Mouse (Mus musculus) fat pad, adult 2 months (tissue): ENCODE measurements at regions not wholly inside any gene's neighbourhood (a gene's known extent, or its start where the extent isn't known, plus 50 kb on each side); places are given as distances from the start of the nearest gene placed in this dataset.

Source experiments
- DNase-seq: peaks from one replicate; pipeline ENCODE4 v3.0.0-alpha.2; 2011; ENCODE audit warnings: low read depth, low spot score; ENCODE audit errors: extremely low read depth

DNA sequence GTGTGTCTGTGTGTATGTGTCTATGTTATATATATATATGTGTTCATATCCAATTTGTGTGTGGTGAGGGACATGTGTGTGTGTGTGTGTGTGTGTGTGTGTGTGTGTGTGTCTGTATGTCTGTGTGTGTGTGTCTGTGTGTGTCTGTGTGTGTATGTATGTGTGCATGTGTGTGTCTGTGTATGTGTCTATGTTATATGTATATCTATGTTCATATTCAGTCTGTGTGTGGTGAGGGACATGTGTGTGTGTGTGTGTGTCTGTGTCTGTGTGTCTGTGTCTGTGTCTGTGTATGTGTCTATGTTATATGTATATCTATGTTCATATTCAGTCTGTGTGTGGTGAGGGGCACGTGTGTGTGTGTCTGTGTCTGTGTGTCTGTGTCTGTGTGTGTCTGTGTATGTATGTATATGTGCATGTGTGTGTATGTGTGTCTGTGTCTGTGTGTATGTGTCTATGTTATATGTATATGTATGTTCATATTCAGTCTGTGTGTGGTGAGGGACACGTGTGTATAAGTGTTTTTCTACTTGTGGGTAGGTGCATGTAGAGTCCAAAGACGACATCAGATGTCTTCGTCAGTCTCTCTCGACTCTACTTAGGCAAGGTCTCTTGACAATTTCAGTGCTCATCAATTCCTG lies 370.5 kb upstream of the Slc7a11 start:
- no peak for DNase-seq

DNA sequence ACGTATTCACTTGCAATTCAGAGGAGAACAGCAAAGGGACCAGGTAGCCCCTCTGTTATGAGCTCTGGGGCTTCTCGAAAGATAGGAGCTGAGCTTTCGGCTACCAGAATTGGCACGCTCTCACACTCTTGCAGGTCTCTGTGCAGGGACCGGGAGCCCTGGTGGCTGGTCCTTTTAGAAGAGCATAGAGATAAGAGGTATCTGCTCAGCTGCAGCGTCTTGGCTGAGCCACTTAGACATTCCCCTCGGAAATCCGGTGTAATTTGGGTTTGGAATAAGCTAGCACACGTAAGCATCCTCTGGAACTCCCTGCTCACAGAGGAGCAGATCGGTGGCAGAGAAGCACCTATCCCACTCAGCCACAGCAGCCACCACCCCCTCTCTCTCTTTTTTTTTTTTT lies 372.3 kb upstream of the Slc7a11 start:
- no peak for DNase-seq

DNA sequence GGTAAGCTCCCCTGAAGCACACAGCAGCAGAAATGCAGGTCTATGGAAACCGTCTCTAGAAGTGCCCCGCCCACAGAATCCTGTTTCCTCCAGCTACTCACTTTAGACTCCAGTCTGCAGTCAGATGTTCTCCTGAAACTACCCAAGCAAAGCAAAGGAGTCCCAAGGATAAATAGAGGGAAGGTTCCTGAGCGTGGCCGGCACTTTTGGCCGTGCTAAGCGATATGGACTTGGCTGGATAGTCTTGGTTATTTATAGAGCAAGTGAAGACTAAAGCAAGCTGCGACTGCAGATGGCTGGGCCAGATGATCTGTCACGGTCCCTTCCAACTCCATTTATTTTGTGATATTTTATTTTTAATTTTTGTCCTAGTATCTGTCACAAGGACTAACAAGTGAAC lies 373.1 kb upstream of the Slc7a11 start:
- DNase-seq = no peak

DNA sequence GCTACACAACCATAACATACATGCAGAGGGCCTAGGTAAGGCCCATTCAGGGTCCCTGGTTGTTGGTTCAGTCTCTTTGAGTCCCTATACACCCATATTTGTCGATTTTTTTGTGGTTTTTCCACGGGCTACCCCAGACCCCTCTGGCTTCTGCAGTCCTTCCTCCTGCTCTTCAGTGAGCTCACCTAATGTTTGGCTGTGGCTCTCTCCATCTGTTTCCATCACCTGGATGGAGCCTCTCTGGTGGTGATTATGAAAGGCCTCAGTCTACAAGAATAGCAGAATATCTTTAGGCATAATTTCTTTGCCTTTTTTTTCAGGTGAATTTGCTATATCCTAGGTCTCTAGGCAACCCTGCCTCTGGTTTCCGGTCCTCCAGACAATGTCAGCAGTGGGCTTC lies 373.9 kb upstream of the Slc7a11 start:
- DNase-seq = no peak

DNA sequence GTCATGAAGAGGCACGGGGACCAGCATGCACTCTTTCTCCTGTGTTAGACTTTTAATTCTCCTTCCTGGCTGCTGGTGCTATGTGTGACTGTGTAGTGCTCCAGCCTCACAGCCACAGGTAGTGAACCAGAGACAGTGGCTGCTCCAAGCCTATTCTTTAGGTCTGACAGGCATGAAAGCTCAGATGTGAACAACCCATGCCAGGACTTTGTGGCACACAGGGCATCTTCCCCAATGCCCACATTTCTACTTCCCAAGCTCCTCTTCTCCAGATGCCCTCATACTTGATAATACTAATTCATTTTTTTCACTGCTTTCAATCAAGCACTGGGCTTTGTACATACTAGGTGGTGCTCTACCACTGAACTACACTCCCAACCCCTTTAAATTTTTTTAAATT lies 377.4 kb upstream of the Slc7a11 start:
- no peak for DNase-seq

DNA sequence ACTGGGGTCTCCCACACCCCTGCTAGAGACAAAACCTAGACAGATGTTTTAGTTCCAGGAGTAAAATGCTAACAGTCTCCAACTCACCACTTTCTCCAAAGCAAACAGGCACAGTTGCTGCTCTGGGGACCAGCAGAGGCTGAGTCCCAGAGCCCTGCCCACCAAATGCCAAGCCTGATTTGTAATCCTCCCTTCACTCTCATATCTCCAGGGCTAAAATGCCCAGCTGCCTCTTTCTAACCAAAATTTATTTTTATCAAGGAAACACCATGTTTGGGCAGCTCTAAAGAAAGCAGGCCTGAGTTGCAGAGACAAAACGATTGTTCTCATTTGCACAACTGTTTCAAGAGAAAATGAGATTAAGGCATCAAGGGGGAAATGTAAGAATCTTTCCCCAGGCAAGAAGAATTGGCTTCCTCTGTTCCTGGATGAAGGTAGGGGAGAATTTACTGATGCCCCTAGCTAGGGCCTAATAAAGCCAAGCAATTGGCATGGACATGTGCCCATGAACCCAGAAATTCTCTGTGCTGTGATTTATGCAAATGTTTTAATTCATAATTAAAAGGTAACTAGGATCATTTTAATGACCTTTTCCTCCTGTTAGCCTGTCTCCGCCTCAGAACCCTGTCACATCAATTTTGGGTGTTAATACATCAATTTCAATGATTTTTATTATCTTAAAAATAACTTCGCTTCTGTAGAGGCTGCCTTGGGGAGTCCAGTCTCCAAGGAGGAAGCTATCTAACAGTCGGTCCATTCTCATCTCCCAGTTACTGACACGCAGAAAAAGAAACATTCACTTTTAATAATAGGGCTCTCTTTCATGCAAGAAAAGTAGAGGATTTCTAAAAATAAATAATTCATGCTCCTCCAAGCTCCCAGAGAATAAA lies 382.4 kb upstream of the Slc7a11 start:
- DNase-seq = no peak

DNA sequence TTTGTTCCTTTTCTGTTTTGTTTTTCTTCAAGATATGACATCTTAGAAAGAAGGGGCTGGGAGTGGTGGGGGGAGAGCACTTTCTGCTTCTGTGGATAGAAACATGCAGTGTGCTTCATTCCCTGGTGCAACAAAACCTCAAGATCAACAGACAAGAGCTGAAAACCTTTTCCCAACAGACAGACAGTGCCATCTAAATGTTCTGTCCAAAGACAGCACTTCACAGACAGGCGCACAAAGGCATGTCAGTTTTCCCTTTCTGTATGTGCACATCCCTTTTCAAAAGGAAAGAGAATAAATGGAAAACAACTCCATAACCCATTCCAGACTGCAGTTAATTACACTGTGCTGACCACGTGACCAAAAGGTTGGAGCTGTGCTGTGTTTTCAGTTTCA lies 383.0 kb upstream of the Slc7a11 start:
- DNase-seq = no peak

DNA sequence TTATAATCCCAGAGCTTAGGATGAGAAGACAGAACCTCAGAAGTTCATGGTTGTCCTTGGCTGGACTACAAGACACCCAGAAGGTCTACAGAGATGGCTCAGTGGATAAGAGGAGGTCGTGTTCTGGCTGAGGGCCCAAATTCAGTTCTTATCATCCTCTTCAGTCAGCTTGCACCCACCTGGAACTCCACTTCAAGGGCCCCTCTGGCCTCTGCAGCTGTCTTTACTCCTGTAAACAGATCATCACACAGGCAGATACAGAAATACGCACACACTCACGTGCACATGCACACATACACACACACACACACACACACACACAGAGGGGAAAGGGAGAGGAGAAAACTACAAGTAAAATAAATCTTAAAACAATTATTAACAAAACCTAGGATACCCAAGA lies 385.8 kb upstream of the Slc7a11 start:
- DNase-seq = no peak

DNA sequence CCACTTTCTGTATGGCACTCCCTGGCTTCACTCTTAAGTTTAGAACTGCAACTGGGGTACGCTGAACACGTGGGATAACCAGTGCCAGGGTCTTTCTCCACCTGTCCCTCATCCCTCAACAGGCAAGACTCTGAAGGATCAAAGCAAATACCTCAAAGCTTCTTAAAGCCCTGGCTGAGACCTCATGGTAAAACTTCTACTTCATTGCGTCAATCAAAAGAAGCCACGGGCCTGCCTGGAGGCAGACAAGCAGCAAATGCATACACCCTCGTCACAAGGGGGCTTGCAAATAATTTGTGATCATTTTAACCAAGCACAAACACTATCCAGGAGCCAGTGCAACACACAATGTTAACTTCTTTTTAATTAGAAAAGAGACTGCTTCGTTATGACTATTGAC lies 387.0 kb upstream of the Slc7a11 start:
- no peak for DNase-seq

DNA sequence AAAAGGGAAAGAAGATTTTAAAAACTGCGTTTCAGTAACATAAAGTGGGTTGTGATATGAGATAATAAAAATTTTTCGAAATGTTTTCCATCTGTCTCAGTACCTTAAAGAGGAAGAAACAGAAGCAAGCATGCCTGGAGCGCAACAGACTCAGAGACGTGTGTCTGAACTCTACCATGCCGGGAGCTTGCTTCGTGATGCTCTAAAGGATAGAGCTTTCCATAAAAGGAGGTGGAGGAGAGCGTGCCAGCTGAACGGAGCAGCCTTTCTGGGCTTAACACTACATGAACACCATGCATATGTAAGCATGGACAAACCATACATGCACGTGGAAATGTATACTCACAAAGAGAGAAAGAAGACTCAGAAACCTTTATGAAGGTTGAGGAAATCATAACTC lies 387.5 kb upstream of the Slc7a11 start:
- DNase-seq = no peak

DNA sequence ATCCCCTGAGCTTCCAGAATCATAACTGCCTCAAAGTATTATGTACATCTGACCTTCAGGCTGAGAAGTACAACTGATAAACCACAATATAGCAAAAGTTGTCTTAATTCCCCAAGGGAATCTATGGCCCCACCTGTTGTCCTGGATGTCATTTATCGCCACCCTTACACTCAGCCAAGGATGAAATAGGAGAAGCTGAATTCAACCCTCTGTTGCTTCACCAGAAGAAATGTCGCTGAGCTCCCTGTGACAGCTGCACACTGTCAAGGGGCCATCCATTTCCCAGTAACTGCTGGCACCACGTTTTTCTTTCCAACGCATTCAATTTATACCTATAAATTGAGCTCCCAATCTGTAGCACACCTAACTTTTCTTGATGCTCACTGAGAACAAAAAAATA lies 382.0 kb upstream of the Noct start:
- no peak for DNase-seq

DNA sequence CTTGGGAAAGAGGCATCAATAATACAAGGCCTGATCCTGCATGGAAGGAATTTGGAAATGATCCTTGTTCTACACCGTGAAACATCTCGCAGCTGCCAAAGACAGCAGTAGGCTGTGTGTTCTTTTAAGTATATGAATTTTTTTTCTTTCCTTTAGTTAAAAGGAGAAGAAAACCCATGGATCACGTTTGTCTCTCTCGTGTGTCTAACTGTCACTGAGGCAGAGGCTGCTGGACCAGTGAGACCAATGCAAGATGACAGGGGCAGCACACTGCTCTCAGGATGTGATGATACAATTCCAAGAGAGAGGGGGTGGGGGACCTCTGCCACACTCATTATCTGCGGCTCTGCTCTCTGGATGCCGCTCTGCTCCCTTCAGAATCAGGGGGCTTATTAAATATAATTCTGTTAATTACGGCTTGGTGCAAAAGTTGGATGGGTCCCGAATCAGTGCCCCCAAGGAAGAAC lies 379.4 kb upstream of the Noct start:
- DNase-seq = no peak

DNA sequence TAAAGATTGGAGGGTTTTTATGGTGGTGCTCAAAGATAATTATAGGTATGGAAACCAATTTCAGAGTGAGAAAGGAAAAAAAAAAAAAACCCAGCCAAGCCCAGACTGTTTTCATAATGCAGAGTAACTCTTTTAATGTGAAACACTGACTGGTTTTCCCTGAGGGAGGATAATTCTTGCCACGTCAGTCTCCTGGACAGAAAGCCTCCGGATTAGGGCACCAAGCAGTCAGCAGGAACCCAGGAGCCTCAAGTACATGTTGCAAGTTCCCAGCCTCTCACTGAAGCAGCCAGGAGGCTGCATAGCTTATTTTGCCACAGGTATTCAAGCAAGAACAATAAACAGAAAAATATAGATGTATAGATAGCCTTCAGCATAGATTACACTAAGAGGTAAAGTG lies 378.9 kb upstream of the Noct start:
- no peak for DNase-seq

DNA sequence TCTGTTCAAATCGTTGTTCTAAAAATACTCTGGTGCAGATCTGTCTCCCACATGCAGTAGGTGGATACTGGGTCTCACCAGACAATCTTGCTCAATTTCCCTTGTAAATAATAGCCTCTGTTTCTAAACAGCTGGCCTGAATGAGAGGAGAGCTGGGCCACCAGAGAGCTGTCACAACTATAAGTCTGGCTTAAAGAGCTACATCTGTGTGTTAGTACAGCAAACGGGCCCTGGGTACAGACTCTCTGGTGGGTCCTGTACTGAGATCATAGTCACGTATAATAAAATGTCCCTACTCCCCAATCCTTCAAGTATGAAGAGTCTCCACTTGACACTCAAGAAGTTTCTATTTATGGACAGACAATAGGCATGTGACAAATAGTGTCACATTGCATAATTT lies 375.7 kb upstream of the Noct start:
- no peak for DNase-seq

DNA sequence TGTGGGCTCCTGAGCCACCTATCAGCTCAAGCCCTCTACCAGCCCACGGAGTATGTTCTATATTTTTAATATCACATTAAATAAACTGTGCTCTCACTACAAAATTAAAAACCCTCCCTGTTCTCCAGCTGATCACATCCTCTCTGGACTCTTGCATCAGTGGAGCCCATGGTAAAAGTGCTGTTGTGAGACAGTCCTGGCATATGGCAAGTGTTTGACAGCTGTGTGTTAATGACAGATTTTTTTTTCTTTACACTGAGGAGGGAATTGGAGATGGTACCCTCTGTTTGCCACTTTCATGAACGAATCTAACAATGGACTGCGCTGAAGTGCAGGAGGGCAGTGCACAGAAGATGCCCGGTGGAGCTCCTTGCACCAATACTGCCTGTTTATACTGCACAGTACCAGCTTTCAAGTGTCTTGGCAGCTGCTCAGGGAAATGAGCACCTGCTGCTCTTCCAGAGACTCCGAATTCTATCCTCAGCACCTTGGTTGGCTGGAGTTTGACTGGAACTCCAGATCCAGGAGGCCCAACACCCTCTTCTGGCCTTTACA lies 373.1 kb upstream of the Noct start:
- DNase-seq = no peak

DNA sequence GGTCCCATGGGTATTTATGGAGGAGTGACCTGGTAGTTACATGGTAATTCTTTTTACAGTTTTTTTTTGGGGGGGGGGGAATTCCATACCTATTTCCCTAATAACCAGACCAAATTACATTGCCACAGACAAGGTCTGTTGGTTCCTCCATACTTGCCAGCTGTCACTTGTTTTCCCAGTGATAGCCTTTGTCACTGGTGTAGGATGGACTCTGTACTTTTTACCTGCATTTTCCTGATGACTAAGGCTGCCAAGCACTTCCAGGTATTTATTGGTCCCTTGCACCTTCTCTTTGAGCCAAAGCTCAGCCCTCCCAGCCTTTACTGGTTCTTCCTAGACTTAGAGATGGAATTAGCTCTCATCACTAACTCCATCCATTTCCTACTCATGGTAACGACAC lies 357.1 kb upstream of the Noct start:
- DNase-seq = no peak

DNA sequence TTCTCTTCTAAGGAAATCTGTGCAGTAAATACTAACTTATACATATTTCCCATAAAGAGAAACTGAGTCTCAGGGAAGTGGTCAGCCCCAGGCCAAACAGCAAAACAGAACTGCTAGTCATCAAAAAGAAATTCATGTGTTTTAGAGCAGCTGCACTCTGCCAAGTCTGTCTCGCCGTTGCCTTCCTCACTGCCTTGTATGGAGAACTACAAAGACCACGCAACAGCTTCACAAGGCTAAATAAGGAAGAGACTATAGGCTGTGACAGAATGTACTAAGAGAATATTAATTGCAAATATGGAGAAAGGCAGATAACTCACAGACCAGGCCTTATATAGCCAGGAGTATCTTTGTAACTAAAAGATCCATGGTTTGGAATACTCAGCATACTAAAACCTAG lies 355.0 kb upstream of the Noct start:
- DNase-seq = no peak

DNA sequence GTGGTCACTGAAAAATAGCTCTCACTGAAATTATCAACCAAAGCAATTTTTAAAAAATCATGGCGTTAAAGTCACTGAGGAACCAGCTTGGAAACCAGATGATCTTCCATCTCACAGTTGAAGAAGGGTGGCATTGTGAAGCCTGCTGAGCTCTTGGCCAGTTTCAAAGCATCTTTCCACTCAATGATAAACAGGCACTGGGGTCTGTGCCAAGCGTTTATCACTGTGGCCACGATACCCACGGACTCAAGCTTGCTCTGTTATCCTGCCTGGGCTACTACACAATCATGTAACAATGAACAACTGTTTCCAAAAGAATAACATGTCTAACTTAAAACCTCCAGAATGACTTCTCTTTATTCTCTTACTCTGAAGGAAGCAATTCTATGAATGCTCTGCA lies 345.2 kb upstream of the Noct start:
- no peak for DNase-seq

DNA sequence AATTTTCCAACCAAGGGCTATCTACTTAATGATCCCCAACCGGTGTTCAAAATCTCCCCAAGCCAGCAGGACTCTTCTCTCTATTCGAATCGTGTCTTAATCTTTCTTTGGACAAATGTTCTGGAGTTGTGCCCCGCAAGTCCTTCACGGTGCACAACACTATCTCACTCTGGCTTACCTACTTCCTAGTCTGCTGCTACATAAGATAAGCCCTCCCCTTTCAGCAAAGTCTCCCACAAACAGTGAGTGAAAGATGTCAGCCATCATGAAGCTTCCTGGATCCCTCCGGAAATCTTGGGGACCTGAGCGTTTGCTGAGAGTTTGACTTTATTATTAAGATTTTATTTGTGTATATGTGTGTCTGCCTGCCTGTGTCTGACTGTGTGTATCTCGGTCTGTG lies 344.7 kb upstream of the Noct start:
- DNase-seq = no peak

DNA sequence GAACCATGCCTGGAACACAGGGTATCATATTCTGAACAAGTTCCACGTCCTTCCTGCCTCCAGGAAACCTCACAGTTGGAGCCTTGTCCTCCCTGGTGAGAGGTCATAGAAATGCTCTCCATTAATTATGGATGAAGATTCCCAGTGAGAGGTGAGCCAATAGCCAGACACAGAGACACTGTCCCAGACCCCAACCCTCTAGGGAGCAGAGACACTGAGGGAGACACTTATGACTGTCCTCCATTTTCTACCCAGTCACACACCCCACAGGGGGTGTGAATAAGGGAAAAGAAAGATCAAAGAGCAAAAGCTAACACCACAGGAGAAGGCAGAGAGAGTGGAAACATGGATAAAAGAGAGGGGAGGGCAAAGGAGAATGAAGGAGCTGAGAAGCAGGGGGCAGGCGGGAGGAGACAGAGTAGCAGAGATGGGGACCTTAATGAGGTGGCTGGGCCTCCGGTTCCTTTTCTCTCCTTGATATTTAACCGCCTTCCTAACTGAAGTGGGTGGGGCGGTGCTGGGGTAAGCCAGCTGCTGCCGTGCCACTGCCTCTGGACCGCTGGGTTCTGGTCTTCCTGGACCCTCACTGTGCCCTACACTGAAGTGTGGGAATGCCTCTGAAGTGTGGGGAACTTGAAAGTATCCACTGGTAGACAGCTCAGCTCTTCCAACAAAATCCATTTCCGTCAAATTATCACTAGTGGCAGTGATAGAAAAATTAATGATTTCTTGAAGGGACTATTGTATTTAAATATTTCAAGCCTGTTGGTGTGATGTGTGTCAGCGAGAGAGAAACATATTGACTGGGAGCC lies 342.6 kb upstream of the Noct start:
- no peak for DNase-seq

DNA sequence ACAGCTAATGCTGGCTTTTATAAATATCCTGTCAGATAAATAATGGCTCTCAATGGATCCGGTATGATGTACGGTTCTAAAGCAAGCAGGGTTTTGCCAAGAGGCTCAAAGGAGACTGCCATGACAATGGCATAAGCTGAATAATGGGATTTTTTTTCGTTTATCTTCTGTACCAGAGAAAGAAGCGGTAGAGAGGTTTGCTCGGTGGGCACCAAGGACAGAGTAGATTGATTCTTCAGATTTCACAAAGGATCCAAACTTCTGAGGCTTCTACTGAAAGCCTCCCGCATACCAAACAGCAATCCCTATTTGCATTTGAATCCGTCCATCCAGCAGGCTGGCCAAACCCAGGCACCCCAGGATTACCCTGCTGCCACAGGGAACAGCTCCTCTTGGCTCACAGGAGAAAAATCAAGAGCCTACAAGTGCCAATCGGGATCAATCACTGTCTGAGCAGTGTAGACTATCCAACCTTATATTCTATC lies 342.0 kb upstream of the Noct start:
- no peak for DNase-seq
